Mouse (Mus musculus) CD8-positive naive resting alpha-beta T cell, adult 2 months (primary cell): ENCODE data around the gene Kcnj16.

Source experiments
- DNase-seq, 2 experiments: peaks; one replicate each; pipeline ENCODE4 v3.0.0; 2022; ENCODE audit warnings: low read depth in 2 of 2, low spot score in 2 of 2

Kcnj16 gene

GRCm38 (mm10) chr11:111054854-111055822 is 87.3 kb downstream of the Kcnj16 start:
- no peak for DNase-seq

GRCm38 (mm10) chr11:111056030-111056429 is 88.2 kb downstream of the Kcnj16 start:
- peak in 1 of 2 experiments; percentile 1 for DNase-seq

GRCm38 (mm10) chr11:111057435-111057834 is 89.6 kb downstream of the Kcnj16 start:
- DNase-seq, result no peak

GRCm38 (mm10) chr11:111059440-111059839 is 91.6 kb downstream of the Kcnj16 start:
- DNase-seq, result no peak

GRCm38 (mm10) chr11:111060216-111060615 is 92.4 kb downstream of the Kcnj16 start:
- no peak for DNase-seq

GRCm38 (mm10) chr11:111064751-111065527 is 97.1 kb downstream of the Kcnj16 start:
- peak in 1 of 2 experiments; percentile 21 for DNase-seq

- peak; percentile 38 to 62 for DNase-seq
These were observed 97.9 kb downstream of the Kcnj16 start, which contains the start of gene Kcnj2 for GRCm38 (mm10) chr11:111065635-111066298. TSS of gene Kcnj2 (plus strand) at chr11:111066164.

- DNase-seq, result peak in 1 of 2 experiments; percentile 0
These were observed 98.5 kb downstream of the Kcnj16 start for GRCm38 (mm10) chr11:111066299-111066691.

- no peak for DNase-seq
These were observed 100.0 kb downstream of the Kcnj16 start for GRCm38 (mm10) chr11:111067787-111068186.

GRCm38 (mm10) chr11:111070460-111070859 is 102.6 kb downstream of the Kcnj16 start:
- no peak for DNase-seq

GRCm38 (mm10) chr11:111074131-111074530 is 106.3 kb downstream of the Kcnj16 start:
- DNase-seq, result no peak
